Mouse (Mus musculus): ENCODE measurements around the gene Hoxb3. TPM values are rescaled to one million over a fixed set of nuclear protein-coding genes. Genes with fewer than 3 reads are reported as not detected.

The Hoxb3 gene
- polyA plus RNA-seq, 1 experiment = not detected

GRCm38 (mm10) chr11:96294245-96295091 is 28.7 kb upstream of the Hoxb3 start:
- TF ChIP-seq GATA1 (IDR thresholded peaks at IDR 0.05; ENCODE audit: low read length) = no peak

GRCm38 (mm10) chr11:96295092-96295835 is 27.9 kb upstream of the Hoxb3 start:
- no peak for TF ChIP-seq GATA1 (IDR thresholded peaks at IDR 0.05; ENCODE audit: low read length)

GRCm38 (mm10) chr11:96296997-96297396 is 26.1 kb upstream of the Hoxb3 start:
- TF ChIP-seq GATA1 (IDR thresholded peaks at IDR 0.05; ENCODE audit: low read length) = no peak

- TF ChIP-seq GATA1 (IDR thresholded peaks at IDR 0.05; ENCODE audit: low read length) = no peak
These were observed 25.7 kb upstream of the Hoxb3 start for GRCm38 (mm10) chr11:96297428-96297827.

GRCm38 (mm10) chr11:96297968-96298635 is 25.0 kb upstream of the Hoxb3 start:
- no peak for TF ChIP-seq GATA1 (IDR thresholded peaks at IDR 0.05; ENCODE audit: low read length)

GRCm38 (mm10) chr11:96298895-96299667 is 24.0 kb upstream of the Hoxb3 start:
- no peak for TF ChIP-seq GATA1 (IDR thresholded peaks at IDR 0.05; ENCODE audit: low read length)

- no peak for TF ChIP-seq GATA1 (IDR thresholded peaks at IDR 0.05; ENCODE audit: low read length)
These were observed 23.3 kb upstream of the Hoxb3 start for GRCm38 (mm10) chr11:96299781-96300180.

- TF ChIP-seq GATA1 (IDR thresholded peaks at IDR 0.05; ENCODE audit: low read length) = no peak
These were observed 22.6 kb upstream of the Hoxb3 start for GRCm38 (mm10) chr11:96300354-96301063.

GRCm38 (mm10) chr11:96301064-96301431 is 22.1 kb upstream of the Hoxb3 start:
- no peak for TF ChIP-seq GATA1 (IDR thresholded peaks at IDR 0.05; ENCODE audit: low read length)

- TF ChIP-seq GATA1 (IDR thresholded peaks at IDR 0.05; ENCODE audit: low read length) = no peak
These were observed 21.3 kb upstream of the Hoxb3 start for GRCm38 (mm10) chr11:96301837-96302236.

- no peak for TF ChIP-seq GATA1 (IDR thresholded peaks at IDR 0.05; ENCODE audit: low read length)
These were observed 20.6 kb upstream of the Hoxb3 start for GRCm38 (mm10) chr11:96302381-96303150.

- no peak for TF ChIP-seq GATA1 (IDR thresholded peaks at IDR 0.05; ENCODE audit: low read length)
These were observed 19.7 kb upstream of the Hoxb3 start, which contains the start of gene Hoxb5 for GRCm38 (mm10) chr11:96303151-96304099. Hoxb5 (plus strand) TSS chr11:96303336.

Data from G1E-ER4 (cell line).